Mouse (Mus musculus) liver, embryonic 11.5 days (tissue): ENCODE measurements around the gene Wrnip1. TPM values are rescaled to one million over a fixed set of nuclear protein-coding genes. Genes with fewer than 3 reads are reported as not detected.

ENCODE experiments used
- ATAC-seq: fragments of 200-750 bp; cut with Nextera tagmentation; replicated peaks from 2 replicates; pipeline ENCODE4 v1.8.0; 2017; ENCODE audit warnings: moderate number of reproducible peaks, mild to moderate bottlenecking, moderate TSS enrichment, moderate library complexity; ENCODE audit not compliant: low FRiP score
- DNase-seq: peaks from one replicate; pipeline ENCODE4 v3.0.0-alpha.2; 2017; ENCODE audit warnings: low spot score
- H3K27ac ChIP-seq: fragments of 300-500 bp; sonication (generic); 2 replicates; pipeline ENCODE4 v1.5.1; 2014; ENCODE audit warnings: mild to moderate bottlenecking, low read depth, low read length, control low read depth
- H3K27me3 ChIP-seq: fragments of 300-500 bp; sonication (generic); replicated peaks from 2 replicates; pipeline ENCODE4 v1.6.1; 2014; ENCODE audit warnings: low read length, mixed read lengths; ENCODE audit not compliant: control insufficient read depth, insufficient read depth
- H3K36me3 ChIP-seq: fragments of 300-500 bp; sonication (generic); 2 replicates; pipeline ENCODE4 v1.6.1; 2014; ENCODE audit warnings: mild to moderate bottlenecking, low read length, moderate library complexity, mixed read lengths; ENCODE audit not compliant: control insufficient read depth, insufficient read depth
- H3K4me1 ChIP-seq: fragments of 300-500 bp; sonication (generic); replicated peaks from 2 replicates; pipeline ENCODE4 v1.6.1; 2014; ENCODE audit warnings: low read length, mixed read lengths; ENCODE audit not compliant: control insufficient read depth, insufficient read depth
- H3K4me2 ChIP-seq: fragments of 300-500 bp; sonication (generic); 2 replicates; pipeline ENCODE4 v1.6.1; 2014; ENCODE audit warnings: mild to moderate bottlenecking, control low read depth, moderate library complexity
- H3K4me3 ChIP-seq: fragments of 300-500 bp; sonication (generic); 2 replicates; pipeline ENCODE4 v1.5.1; 2014; ENCODE audit warnings: low read depth, low read length, control low read depth
- H3K9ac ChIP-seq: fragments of 300-500 bp; sonication (generic); 2 replicates; pipeline ENCODE4 v1.6.1; 2014; ENCODE audit warnings: low read depth, low read length, control low read depth
- H3K9me3 ChIP-seq: fragments of 300-500 bp; sonication (generic); 2 replicates; pipeline ENCODE4 v1.6.1; 2016; ENCODE audit warnings: low read length, inconsistent platforms, mixed read lengths; ENCODE audit not compliant: control insufficient read depth
- WGBS: fragments of 180-500 bp; shearing (Covaris S2); extraction: QIAGEN DNeasy Blood & Tissue Kit; methylation state at CpG from one replicate; pipeline ENCODE4 v1.1.7; 2014; 5-methylcytosine and 5-hydroxymethylcytosine counted together
- polyA plus RNA-seq: library from polyadenylated mRNA; unstranded; fragments of >200 nt; fragmentation: Nextera tagmentation; extraction: Ambion mirVana; gene quantifications from 2 replicates; pipeline ENCODE4 v1.2.1, GENCODE M21; 2014

Wrnip1 gene
- polyA plus RNA-seq, 1 experiment from 2014 or later, result 19.9 TPM

- no peak overlapping the region for H3K27ac ChIP-seq
- H3K4me2 ChIP-seq, result no peak overlapping the region
- H3K4me1 ChIP-seq, result peaks cover 18% of the 10 kb centered on the region
- no peak for ATAC-seq
- no peaks in the 10 kb centered on the region for H3K27me3 ChIP-seq
- no peaks in the 10 kb centered on the region for H3K9me3 ChIP-seq
- H3K9ac ChIP-seq, result no peak overlapping the region
- no peak for DNase-seq
- no peaks in the 10 kb centered on the region for H3K36me3 ChIP-seq
- WGBS, result 54% methylated on average over 2 of the region's 2 CpGs
- no peak overlapping the region for H3K4me3 ChIP-seq
Observed at GRCm38 (mm10) chr13:32799131-32799530, 2.7 kb upstream of the Wrnip1 start.

- Histone ChIP-seq H3K27ac (0 out of 2 replicates have a peak overlapping the region, but pooled peaks have one; percentile 53), H3K4me2 (peak overlapping the region; percentile 67), H3K4me3 (peak overlapping the region; percentile 77), H3K27me3 (no peaks in the 10 kb centered on the region), H3K9me3 (no peaks in the 10 kb centered on the region), H3K36me3 (peaks cover 2% of the 10 kb centered on the region; the same call in 1 of the 2 replicates), H3K9ac (peak overlapping the region; percentile 63; the same call in 1 of the 2 replicates), H3K4me1 (peaks cover 18% of the 10 kb centered on the region)
- DNase-seq, result no peak
- ATAC-seq, result no peak
Observed at GRCm38 (mm10) chr13:32800859-32801258, 979 bp upstream of the Wrnip1 start.

- Histone ChIP-seq H3K4me2 (peak within 1 kb of the TSS; percentile 95), H3K27me3 (no peaks in the 10 kb centered on the region), H3K9me3 (no peaks in the 10 kb centered on the region), H3K4me3 (peak within 1 kb of the TSS; percentile 77), H3K4me1 (peaks cover 18% of the 10 kb centered on the region), H3K27ac (no peak within 1 kb of the TSS; the same call in 1 of the 2 replicates), H3K36me3 (peaks cover 9% of the 10 kb centered on the region), H3K9ac (peak within 1 kb of the TSS; percentile 91)
- WGBS, result under 1% methylated on average over 90 of the region's 95 CpGs
- peak; percentile 56 for ATAC-seq
- DNase-seq, result peak; percentile 59
Observed at GRCm38 (mm10) chr13:32802259-32803081, 632 bp downstream of the Wrnip1 start, which contains the start of gene D930007J09Rik. D930007J09Rik (minus strand) TSS chr13:32802849.

- DNase-seq (no peak), ATAC-seq (no peak)
- no peaks in the 10 kb centered on the region for H3K27me3 ChIP-seq
- H3K4me3 ChIP-seq, result peak overlapping the region; percentile 77
- no peaks in the 10 kb centered on the region for H3K9me3 ChIP-seq
- H3K9ac ChIP-seq, result no peak overlapping the region
- peaks cover 12% of the 10 kb centered on the region for H3K36me3 ChIP-seq
- peak overlapping the region; percentile 95 for H3K4me2 ChIP-seq
- H3K4me1 ChIP-seq, result peaks cover 18% of the 10 kb centered on the region
- no peak overlapping the region for H3K27ac ChIP-seq
- WGBS, result 83% methylated on average over 4 of the region's 4 CpGs
Observed at GRCm38 (mm10) chr13:32803701-32804345, 2.0 kb downstream of the Wrnip1 start.

GRCm38 (mm10) chr13:32806820-32807219 lies 5.0 kb downstream of the Wrnip1 start:
- no peak overlapping the region for H3K27ac ChIP-seq
- WGBS, result 89% methylated on average over 7 of the region's 7 CpGs
- no peak overlapping the region for H3K4me2 ChIP-seq
- H3K9ac ChIP-seq, result no peak overlapping the region
- peaks cover 14% of the 10 kb centered on the region for H3K36me3 ChIP-seq
- no peak for DNase-seq
- H3K27me3 ChIP-seq, result no peaks in the 10 kb centered on the region
- H3K4me1 ChIP-seq, result peaks cover 14% of the 10 kb centered on the region; the same call in 1 of the 2 replicates
- H3K9me3 ChIP-seq, result no peaks in the 10 kb centered on the region
- H3K4me3 ChIP-seq, result no peak overlapping the region
- no peak for ATAC-seq

- no peaks in the 10 kb centered on the region for H3K9me3 ChIP-seq
- ATAC-seq, result no peak
- peaks cover 14% of the 10 kb centered on the region for H3K36me3 ChIP-seq
- H3K4me3 ChIP-seq, result no peak overlapping the region
- H3K9ac ChIP-seq, result no peak overlapping the region
- no peak for DNase-seq
- 89% methylated on average over 3 of the region's 3 CpGs for WGBS
- H3K4me1 ChIP-seq, result peaks cover 14% of the 10 kb centered on the region; the same call in 1 of the 2 replicates
- H3K27me3 ChIP-seq, result no peaks in the 10 kb centered on the region
- H3K4me2 ChIP-seq, result no peak overlapping the region
- H3K27ac ChIP-seq, result no peak overlapping the region
Observed at GRCm38 (mm10) chr13:32807624-32808023, 5.8 kb downstream of the Wrnip1 start.

GRCm38 (mm10) chr13:32819241-32819640 lies 17.4 kb downstream of the Wrnip1 start:
- H3K4me2 ChIP-seq, result no peak overlapping the region
- no peak overlapping the region for H3K27ac ChIP-seq
- H3K4me1 ChIP-seq, result no peaks in the 10 kb centered on the region
- ATAC-seq (no peak), DNase-seq (no peak)
- peaks cover 8% of the 10 kb centered on the region; the same call in 1 of the 2 replicates for H3K36me3 ChIP-seq
- no peak overlapping the region for H3K4me3 ChIP-seq
- H3K9me3 ChIP-seq, result no peaks in the 10 kb centered on the region
- H3K9ac ChIP-seq, result no peak overlapping the region
- H3K27me3 ChIP-seq, result no peaks in the 10 kb centered on the region
- WGBS, result 91% methylated on average over 3 of the region's 3 CpGs

- DNase-seq (no peak), ATAC-seq (no peak)
- Histone ChIP-seq H3K36me3 (peaks cover 8% of the 10 kb centered on the region; the same call in 1 of the 2 replicates), H3K9me3 (no peaks in the 10 kb centered on the region), H3K4me1 (no peaks in the 10 kb centered on the region), H3K4me3 (no peak overlapping the region), H3K9ac (no peak overlapping the region), H3K4me2 (no peak overlapping the region), H3K27ac (no peak overlapping the region), H3K27me3 (no peaks in the 10 kb centered on the region)
- WGBS, result 92% methylated on average over 5 of the region's 5 CpGs
Observed at GRCm38 (mm10) chr13:32819926-32820325, 18.1 kb downstream of the Wrnip1 start.
